Mouse (Mus musculus): ENCODE data around the gene Phyhd1.

DNA sequence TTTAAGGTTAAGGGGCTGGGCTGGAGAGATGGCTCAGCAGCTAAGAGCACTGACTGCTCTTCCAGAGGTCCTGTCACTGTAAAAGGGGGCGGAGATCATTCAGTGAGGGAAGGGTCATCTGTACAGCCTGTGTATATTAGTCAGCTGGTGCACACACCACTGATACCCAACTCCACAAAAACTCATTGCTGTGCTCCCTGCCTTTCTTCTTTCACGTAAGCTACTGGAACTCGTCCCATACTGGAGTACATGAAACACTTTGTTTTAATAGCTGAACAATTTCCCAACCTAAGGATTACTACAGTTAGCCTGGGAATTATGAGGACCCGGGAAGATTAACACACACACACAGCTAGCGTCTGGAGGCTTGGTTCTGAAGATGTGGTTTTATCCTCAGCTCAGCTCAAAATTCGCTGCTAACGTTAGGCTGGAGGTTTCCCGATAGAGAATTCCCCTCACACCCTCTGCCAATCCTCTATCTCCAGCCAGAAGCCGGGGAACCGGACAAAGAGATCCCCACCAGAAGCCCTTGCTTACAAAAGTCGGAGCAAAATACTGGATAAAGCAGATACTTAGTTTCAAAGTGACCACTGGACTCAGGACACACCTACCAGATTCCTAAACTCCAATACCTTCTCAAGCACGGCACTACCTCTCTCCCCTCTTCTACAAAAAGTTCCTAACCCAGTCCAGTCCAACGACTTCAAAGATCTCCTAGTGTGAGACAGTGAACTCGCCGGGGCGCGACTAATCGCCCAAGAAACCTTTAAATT lies 29.4 kb upstream of the Phyhd1 start:
- TF ChIP-seq CTCF (IDR thresholded peaks at IDR 0.05; ENCODE audit: borderline replicate concordance, insufficient read depth, low read depth, low read length) (no peak), POLR2A (IDR thresholded peaks at IDR 0.05; ENCODE audit: borderline replicate concordance, insufficient read depth, low read length) (no peak)
